Mouse (Mus musculus): ENCODE data around the gene Rpgrip1l. TPM values are rescaled to one million over a fixed set of nuclear protein-coding genes. Genes with fewer than 3 reads are reported as not detected.

Rpgrip1l gene
- polyA plus RNA-seq, 1 experiment from 2014 or later = 8.2 TPM

DNA sequence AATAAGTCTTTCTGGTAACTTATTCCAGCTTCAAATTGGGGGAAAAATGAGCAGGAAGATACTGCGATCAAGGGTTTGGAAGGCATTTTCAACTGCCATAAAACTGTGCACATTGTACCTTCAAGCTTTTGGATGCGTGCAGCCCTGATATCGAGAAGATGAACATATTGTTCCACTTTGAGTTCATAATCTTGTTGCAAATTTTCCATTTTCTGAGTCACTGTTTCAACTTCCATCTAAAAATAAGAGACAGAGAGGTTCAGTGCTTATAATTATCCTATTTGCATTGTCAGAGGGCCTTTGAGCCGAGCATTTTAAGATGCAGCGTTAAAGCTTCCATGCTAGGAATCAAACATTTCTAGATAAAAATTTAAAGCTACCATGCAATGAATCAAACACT, 39.6 kb downstream of the Rpgrip1l start:
- Histone ChIP-seq H3K9me3 (replicated peaks) (peaks cover 5% of the 10 kb centered on the region), H3K27ac (ENCODE audit: poor library complexity, severe bottlenecking) (no peak overlapping the region), H3K36me3 (peaks cover 12% of the 10 kb centered on the region; the same call in 1 of the 2 replicates), H3K4me2 (no peak overlapping the region), H3K4me1 (replicated peaks) (no peaks in the 10 kb centered on the region; the same call in 1 of the 2 replicates), H3K9ac (no peak overlapping the region), H3K4me3 (no peak overlapping the region), H3K27me3 (replicated peaks) (no peaks in the 10 kb centered on the region)
- WGBS = 91% methylated on average over 5 of the region's 5 CpGs
- ATAC-seq (ENCODE audit: insufficient number of reproducible peaks, low FRiP score) = no peak

DNA sequence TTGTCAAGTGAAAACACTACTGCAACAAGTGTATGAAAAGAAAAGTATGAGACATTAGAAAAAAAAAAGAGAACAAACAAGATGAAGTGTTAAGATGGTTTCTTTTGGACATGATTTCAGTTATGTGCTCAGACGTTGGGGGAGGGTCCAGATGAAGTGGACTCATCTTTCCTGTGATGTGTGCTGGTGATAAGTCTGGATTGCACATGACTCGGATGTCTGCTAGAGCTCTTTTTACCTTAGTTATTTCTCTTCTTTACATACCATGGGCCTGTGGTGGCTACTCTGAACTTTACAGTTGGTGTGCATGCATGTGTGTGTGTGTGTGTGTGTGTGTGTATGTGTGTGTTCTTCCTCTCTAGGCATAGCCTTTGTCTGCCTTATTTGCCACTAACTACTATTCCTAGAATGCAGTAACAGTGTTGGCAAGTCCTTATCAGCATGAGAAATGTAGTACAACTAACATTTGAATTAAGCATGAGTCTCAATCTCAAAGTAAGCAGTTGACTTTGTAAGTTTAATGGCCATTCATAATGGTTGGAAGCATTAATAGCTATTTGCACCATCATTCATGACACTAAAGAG, 43.6 kb downstream of the Rpgrip1l start:
- Histone ChIP-seq H3K9ac (no peak overlapping the region), H3K4me1 (replicated peaks) (peaks cover 4% of the 10 kb centered on the region; the same call in 1 of the 2 replicates), H3K27me3 (replicated peaks) (no peaks in the 10 kb centered on the region), H3K36me3 (peaks cover 9% of the 10 kb centered on the region), H3K4me2 (no peak overlapping the region), H3K27ac (ENCODE audit: poor library complexity, severe bottlenecking) (no peak overlapping the region), H3K4me3 (no peak overlapping the region), H3K9me3 (replicated peaks) (no peaks in the 10 kb centered on the region)
- 59% methylated on average over 2 of the region's 2 CpGs for WGBS
- no peak for ATAC-seq (ENCODE audit: insufficient number of reproducible peaks, low FRiP score)

DNA sequence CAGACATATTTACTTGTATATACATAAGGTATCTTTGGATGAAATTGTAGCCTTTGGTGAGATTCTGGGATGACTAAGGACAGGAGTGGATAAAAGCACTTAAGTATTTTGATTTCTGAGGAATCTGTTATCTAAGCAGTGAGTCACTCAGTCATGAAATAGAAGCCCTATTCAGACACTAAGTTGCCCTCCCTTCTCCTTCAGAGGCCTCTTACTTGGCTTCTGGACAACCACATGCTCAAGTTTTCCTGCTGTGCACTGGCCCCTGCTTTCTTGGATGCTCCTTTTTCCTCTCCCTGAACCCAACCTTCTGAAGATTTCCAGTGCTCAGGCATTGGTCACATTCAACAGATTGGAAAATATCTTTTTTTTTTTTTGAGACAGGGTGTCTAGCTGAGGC, 48.5 kb downstream of the Rpgrip1l start:
- no peak overlapping the region for H3K4me3 ChIP-seq
- H3K9ac ChIP-seq = no peak overlapping the region
- 0 out of 2 replicates have a peak, but pooled peaks cover 4% of the 10 kb centered on the region for H3K4me1 ChIP-seq (replicated peaks)
- no peak overlapping the region for H3K4me2 ChIP-seq
- H3K9me3 ChIP-seq (replicated peaks) = no peaks in the 10 kb centered on the region
- ATAC-seq (ENCODE audit: insufficient number of reproducible peaks, low FRiP score) = no peak
- H3K36me3 ChIP-seq = peaks cover 9% of the 10 kb centered on the region
- H3K27ac ChIP-seq (ENCODE audit: poor library complexity, severe bottlenecking) = no peak overlapping the region
- no peaks in the 10 kb centered on the region for H3K27me3 ChIP-seq (replicated peaks)

DNA sequence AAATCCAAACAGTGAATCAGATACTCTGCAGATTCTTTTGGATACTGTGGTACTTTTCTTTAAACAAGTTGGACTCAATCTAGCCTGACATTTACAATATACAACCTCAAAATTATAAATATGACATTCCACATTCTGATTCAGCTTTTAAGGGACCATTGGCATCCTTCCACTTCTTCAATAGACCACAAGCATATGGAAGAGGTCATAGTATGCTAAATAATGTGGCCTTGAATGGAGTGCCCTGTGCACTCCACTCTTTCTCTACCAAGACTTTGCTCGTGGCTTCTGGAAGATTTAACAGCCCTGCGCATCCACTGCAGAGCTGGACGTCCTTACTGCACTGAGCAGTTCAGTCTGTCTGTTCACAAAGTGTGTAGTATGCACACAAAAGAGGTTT, 49.1 kb downstream of the Rpgrip1l start:
- Histone ChIP-seq H3K4me3 (no peak overlapping the region), H3K27me3 (replicated peaks) (no peaks in the 10 kb centered on the region), H3K36me3 (peaks cover 9% of the 10 kb centered on the region), H3K27ac (ENCODE audit: poor library complexity, severe bottlenecking) (no peak overlapping the region), H3K4me1 (replicated peaks) (0 out of 2 replicates have a peak, but pooled peaks cover 4% of the 10 kb centered on the region), H3K9ac (no peak overlapping the region), H3K4me2 (no peak overlapping the region), H3K9me3 (replicated peaks) (no peaks in the 10 kb centered on the region)
- WGBS = 80% methylated on average over 3 of the region's 3 CpGs
- ATAC-seq (ENCODE audit: insufficient number of reproducible peaks, low FRiP score) = no peak

DNA sequence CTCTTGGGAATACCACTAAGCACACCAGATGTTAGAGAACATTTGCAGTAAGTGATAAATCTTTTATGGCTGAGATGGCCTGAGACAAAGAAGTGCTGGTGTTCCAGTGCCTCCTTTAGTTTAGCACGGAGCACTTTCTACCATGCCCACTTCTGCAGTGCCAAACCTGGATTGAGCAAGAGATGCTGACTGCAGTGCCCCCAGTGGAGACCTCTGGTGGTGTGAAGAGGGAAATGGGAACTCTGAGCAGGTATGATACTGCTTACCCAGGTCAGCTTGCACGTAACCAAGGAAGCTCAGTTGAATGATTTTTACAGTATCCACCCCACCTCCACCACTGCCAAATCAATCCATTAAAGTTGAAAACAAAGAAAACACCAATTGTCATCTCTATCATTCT, 51.5 kb downstream of the Rpgrip1l start:
- Histone ChIP-seq H3K36me3 (0 out of 2 replicates have a peak, but pooled peaks cover 2% of the 10 kb centered on the region), H3K27ac (ENCODE audit: poor library complexity, severe bottlenecking) (no peak overlapping the region), H3K4me2 (no peak overlapping the region), H3K9ac (no peak overlapping the region), H3K4me1 (replicated peaks) (0 out of 2 replicates have a peak, but pooled peaks cover 4% of the 10 kb centered on the region), H3K9me3 (replicated peaks) (no peaks in the 10 kb centered on the region), H3K27me3 (replicated peaks) (no peaks in the 10 kb centered on the region), H3K4me3 (no peak overlapping the region)
- ATAC-seq (ENCODE audit: insufficient number of reproducible peaks, low FRiP score) = no peak
- WGBS = 78% methylated on average over 2 of the region's 2 CpGs

DNA sequence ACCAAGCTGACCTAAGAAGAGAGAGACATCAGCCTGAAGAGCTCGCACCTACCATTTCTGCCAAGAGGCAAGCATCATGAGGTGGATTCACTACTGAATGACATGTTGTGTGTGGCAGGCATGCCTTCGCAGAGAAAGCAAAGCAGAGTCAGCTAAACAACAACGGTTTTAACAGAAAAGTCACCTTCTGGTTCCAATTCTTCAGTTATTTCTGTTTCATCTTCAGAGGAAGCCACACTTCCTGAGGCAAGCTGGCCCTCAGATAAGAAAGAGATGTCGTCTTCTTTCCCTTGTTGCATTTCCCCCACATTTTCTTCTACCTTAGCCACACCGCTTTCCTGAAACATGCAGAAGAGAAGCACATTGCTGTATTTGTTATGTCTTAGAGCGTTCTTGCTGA, 62.1 kb downstream of the Rpgrip1l start:
- no peak for ATAC-seq (ENCODE audit: insufficient number of reproducible peaks, low FRiP score)
- Histone ChIP-seq H3K9me3 (replicated peaks) (no peaks in the 10 kb centered on the region), H3K9ac (no peak overlapping the region), H3K4me2 (no peak overlapping the region), H3K4me1 (replicated peaks) (no peaks in the 10 kb centered on the region), H3K27me3 (replicated peaks) (no peaks in the 10 kb centered on the region), H3K27ac (ENCODE audit: poor library complexity, severe bottlenecking) (no peak overlapping the region), H3K4me3 (no peak overlapping the region), H3K36me3 (peaks cover 8% of the 10 kb centered on the region)
- WGBS = 74% methylated on average over 6 of the region's 6 CpGs

DNA sequence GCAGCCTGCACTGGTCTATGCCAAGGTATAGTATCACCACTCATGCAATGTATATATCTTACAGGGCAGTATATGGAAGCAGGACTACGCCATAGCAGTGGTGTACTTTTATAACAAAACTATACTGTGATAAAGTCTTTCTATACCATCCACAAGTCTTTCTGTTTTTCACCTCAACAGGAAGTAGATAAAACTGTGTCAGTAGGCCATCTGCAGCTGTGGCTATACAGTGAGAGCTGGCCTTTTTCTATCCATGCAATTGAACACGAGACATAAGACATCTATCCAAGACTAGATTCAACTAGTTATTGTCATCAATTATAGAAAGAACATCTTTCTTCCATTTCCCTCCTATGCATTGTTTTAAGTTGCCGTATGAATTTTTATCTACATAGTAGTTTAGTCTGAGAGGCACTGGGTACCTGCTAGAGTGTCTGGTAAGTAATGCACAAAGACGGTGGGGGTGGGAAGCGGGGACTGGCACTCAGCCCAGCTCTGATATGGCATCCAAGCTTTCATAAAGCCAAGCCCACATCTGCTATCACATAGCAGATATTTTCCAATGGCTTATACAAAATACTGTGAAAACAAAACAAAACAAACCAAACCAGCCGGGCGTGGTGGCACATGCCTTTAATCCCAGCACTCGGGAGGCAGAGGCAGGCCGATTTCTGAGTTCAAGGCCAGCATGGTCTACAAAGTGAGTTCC, 63.1 kb downstream of the Rpgrip1l start:
- H3K4me2 ChIP-seq = no peak overlapping the region

DNA sequence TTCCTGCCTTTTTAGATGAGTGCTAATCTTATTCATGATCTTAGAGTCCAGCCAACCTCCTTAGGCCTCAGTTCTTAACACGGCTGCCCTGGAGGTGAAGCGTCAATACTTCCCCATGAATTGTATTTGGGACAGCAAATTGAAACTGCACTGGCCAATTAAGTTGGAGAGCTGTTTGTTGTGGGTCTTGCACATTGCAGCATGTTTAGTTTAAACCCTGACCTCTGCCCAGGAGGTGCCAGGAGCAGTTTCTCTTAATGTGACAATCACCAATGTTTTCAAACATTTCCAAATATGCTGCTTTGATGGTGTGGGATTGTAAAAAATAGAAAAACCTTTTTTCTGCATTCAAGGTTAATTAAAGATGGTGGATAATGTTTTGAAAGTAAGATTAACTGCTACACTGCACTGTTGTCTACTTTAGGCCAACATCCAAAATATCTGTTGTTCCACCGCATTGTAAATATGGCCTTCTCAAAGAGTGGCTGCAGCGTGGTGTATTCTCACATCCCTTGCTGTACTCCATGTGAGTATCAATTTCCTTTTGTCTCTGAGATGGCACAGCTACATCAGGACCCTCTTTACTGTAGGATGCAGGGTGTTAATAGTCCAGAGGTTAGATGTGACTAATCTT, 67.1 kb downstream of the Rpgrip1l start:
- H3K4me1 ChIP-seq (replicated peaks) = peaks cover 9% of the 10 kb centered on the region
- H3K9ac ChIP-seq = no peak overlapping the region
- H3K27me3 ChIP-seq (replicated peaks) = no peaks in the 10 kb centered on the region
- no peak overlapping the region for H3K27ac ChIP-seq (ENCODE audit: poor library complexity, severe bottlenecking)
- no peak for ATAC-seq (ENCODE audit: insufficient number of reproducible peaks, low FRiP score)
- H3K9me3 ChIP-seq (replicated peaks) = no peaks in the 10 kb centered on the region
- WGBS = 87% methylated on average over 4 of the region's 4 CpGs
- H3K4me3 ChIP-seq = no peak overlapping the region
- peaks cover 8% of the 10 kb centered on the region for H3K36me3 ChIP-seq
- H3K4me2 ChIP-seq = no peak overlapping the region

More for the DNA sequence above, 63.1 kb downstream of the Rpgrip1l start:
- no peak overlapping the region for H3K9ac ChIP-seq
- ATAC-seq (ENCODE audit: insufficient number of reproducible peaks, low FRiP score) = no peak
- WGBS = 85% methylated on average over 9 of the region's 9 CpGs
- H3K27ac ChIP-seq (ENCODE audit: poor library complexity, severe bottlenecking) = no peak overlapping the region
- no peak overlapping the region for H3K4me3 ChIP-seq
- H3K27me3 ChIP-seq (replicated peaks) = no peaks in the 10 kb centered on the region
- peaks cover 8% of the 10 kb centered on the region for H3K36me3 ChIP-seq
- no peaks in the 10 kb centered on the region for H3K4me1 ChIP-seq (replicated peaks)
- no peaks in the 10 kb centered on the region for H3K9me3 ChIP-seq (replicated peaks)

DNA sequence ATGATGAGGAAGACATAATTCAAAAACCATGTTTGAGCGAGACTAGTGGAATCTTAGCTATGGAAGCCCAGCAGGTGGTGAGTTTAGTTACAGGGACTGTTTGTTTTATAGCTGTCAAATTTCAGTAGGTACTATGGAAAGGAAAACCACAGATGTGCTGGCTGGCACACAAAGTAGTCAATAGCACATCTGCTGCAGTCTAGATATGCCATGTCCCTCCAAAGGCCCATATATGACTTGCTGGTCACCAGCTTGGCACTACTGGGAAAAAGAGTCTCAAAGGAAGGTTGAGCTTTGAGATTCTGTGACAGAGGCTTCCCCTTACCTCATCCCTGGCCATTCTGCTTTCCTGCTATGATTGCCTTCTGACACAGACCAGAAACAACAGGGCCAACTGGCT, 70.3 kb downstream of the Rpgrip1l start:
- no peaks in the 10 kb centered on the region for H3K9me3 ChIP-seq (replicated peaks)
- 78% methylated on average over 1 of the region's 1 CpGs for WGBS
- no peak for ATAC-seq (ENCODE audit: insufficient number of reproducible peaks, low FRiP score)

DNA sequence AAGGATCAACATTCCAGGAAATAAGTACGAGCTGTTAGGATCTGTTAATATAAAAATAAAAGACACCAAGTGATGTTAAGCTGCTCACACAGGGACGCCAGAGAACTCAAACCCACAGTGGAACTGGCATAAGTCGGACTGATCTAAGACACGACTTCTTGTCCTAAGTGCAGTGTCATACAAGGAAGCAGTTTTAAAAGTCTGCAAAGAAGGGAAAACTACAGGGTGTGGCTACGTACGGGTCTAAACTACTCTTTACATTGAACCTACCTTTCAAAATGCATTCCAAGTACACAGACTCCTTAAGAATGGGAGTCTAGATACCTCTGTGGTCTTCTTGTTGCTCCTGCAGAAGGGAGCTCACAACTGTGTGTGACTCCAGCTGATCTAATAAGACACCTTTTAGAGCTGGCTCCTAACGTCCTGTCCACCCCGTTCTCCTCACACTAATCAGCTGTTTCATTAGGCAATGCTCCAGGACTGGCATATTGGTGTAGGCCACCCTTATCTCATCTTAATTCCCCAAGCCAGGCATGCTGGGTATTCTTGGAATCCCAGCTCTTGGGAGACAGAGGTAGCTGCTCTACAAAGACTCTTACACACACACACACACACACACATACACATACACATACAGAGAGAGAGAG, 71.1 kb downstream of the Rpgrip1l start:
- no peak overlapping the region for H3K27ac ChIP-seq (ENCODE audit: poor library complexity, severe bottlenecking)
- 58% methylated on average over 8 of the region's 8 CpGs for WGBS

More for the DNA sequence above, 70.3 kb downstream of the Rpgrip1l start:
- H3K4me1 ChIP-seq (replicated peaks) = peaks cover 9% of the 10 kb centered on the region
- no peak overlapping the region for H3K27ac ChIP-seq (ENCODE audit: poor library complexity, severe bottlenecking)
- no peak overlapping the region for H3K4me3 ChIP-seq
- peaks cover 4% of the 10 kb centered on the region for H3K36me3 ChIP-seq
- H3K4me2 ChIP-seq = no peak overlapping the region
- H3K27me3 ChIP-seq (replicated peaks) = no peaks in the 10 kb centered on the region
- H3K9ac ChIP-seq = no peak overlapping the region

DNA sequence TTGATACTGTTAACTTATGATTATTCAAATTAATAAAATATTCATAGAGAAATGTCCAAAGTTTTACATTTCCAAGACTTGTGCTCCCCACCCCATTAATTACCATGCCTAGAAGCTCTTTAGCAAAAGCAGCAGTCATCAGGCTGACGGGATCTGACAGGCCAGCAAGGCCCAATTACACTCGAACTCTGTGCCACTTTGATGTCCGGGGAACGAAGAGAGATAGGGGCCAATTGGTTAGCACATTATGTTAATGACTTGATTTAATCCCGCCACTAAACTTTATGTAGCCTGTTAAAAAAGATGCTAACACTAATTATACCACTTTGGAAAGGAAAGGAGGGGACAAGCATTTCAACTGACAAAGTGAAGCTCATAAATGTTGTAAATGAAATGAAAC, 71.7 kb downstream of the Rpgrip1l start:
- Histone ChIP-seq H3K4me1 (replicated peaks) (peaks cover 9% of the 10 kb centered on the region), H3K9ac (no peak overlapping the region), H3K9me3 (replicated peaks) (no peaks in the 10 kb centered on the region), H3K4me2 (no peak overlapping the region), H3K27me3 (replicated peaks) (no peaks in the 10 kb centered on the region), H3K36me3 (peaks cover 3% of the 10 kb centered on the region), H3K4me3 (no peak overlapping the region), H3K27ac (ENCODE audit: poor library complexity, severe bottlenecking) (no peak overlapping the region)
- 67% methylated on average over 5 of the region's 5 CpGs for WGBS
- ATAC-seq (ENCODE audit: insufficient number of reproducible peaks, low FRiP score) = no peak

More for the DNA sequence above, 71.1 kb downstream of the Rpgrip1l start:
- Histone ChIP-seq H3K4me3 (no peak overlapping the region), H3K9me3 (replicated peaks) (no peaks in the 10 kb centered on the region), H3K36me3 (peaks cover 4% of the 10 kb centered on the region), H3K9ac (no peak overlapping the region), H3K4me1 (replicated peaks) (peaks cover 9% of the 10 kb centered on the region), H3K4me2 (no peak overlapping the region), H3K27me3 (replicated peaks) (no peaks in the 10 kb centered on the region)
- no peak for ATAC-seq (ENCODE audit: insufficient number of reproducible peaks, low FRiP score)

All from heart, embryonic 12.5 days (tissue).